Mouse (Mus musculus) liver (tissue): ENCODE measurements at regions not wholly inside any gene's neighbourhood (a gene's known extent, or its start where the extent isn't known, plus 50 kb on each side); places are given as distances from the start of the nearest gene placed in this dataset.

Experiments
- DNase-seq: peaks from one replicate; pipeline ENCODE4 v3.0.0-alpha.2; 2020; ENCODE audit warnings: mixed read lengths

DNA sequence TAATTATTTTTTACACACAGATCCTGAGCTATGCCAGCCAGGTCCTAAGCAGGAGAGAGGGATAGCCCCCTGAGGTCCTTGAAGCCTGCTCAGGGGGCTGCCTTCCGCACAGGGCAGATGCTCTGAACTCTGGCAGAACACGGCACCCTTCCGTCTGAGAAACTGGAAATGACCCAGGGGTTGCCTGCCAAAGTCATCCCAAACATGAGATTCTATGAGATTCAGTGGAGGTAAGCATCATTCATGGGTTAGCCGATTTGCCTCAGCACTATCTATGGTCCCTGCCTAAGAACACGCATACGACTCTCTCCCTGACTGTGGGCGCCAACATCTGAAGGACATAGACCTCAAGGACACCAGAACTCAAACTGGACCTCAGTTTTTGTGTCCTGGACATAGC, 152.8 kb downstream of the Bcl11b start:
- DNase-seq, result no peak

DNA sequence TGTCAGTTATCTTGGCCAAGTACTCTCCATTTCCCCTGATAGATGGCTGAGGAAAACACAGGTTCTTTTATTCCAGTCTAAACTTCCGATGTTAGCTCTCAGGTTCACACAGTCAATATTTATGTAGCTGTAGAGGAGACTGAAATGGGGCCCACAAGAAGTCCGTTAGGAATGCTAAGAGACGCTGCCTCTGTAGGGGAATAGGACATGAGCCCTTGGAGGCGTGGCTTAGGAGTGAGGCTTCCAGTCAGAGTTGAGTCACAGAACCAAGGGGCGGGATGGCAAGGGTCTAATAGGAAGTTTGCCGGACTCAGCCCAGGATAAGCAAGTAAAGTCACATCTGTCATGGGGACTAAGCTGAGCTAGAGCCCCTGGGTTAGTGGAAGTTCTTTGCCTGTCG, 150.5 kb downstream of the Bcl11b start:
- DNase-seq, result no peak

DNA sequence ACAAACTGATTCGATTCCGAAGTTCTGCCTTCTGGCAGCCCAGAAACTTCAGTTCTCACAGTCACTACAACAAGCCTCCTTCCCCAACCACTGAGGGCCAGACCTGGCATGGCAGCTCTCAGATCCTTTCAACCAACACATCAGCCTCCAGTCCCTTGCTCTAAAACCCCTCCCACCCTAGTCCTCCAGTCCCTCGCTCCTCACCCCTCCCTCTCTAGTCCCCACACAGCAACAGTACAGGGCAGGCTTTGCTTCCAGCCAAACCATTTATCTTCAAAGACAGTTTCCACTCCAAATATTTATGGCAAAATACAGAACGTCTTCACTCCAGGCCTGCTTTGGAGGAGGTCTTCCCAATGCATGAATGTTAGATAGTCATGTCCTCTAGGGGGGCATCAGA, 147.9 kb downstream of the Bcl11b start:
- DNase-seq, result no peak

DNA sequence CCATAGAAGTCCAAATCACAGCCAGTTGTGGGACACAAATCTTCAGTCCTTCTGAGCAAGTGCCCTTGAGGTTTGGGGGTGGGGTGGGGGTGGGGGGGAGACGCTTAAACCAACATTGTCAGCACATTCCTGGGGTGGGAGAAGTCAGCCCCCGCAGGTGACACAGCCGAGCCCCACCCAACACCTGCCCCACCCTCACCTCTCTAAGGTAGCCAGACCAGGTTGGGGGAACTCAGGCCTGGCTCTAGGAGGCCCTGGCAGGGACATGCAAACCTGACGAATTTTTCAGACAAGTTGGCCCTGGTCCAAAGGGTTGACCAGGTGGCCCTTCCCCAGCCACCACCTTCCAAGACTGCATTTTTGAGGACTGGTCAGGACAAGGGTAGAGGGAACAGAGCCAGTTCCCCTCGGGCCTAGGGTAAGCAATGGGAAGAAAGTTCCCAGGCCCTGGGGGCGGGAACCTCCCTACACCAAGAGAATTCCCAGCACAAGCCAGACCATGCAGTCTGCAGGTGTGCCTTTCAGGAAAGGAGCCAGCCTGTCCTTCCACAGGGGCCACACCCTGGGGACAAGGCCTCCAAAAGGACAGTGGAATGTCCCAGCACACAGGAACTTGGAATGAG, 146.9 kb downstream of the Bcl11b start:
- DNase-seq, result no peak

DNA sequence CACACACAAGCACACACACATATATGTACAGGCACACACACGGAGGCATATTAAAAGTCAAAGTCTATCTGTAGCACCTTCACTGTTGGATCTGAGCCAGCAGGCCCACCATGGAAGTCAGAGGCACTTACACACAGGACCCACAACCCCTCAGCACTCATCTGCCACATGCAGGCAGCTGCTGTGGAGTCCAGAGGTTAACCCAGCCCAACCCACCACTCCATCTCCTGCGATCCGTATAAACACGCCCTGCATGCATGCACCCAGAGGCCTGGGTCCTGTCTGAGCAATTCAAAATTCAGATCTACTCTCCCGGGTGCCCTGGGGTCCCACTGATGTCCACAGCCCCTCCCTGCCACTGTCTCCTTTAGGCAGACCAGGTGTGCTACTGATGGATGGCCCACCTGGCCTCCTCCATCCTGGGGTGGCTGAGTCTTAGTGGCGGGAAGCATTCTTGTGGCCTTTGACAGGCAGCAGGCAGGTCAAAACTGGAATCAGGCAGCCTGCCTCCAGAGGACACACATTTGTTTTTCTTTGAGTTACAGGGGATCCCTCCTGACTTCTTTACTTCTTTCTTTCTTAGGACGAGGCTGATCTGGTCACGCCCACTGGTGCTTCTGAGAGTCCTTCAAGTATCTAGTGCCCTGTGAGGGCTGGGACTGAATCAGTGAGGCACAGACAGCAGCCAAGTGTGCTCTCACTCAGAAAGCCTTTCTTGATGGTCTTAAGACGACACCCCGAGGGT, 144.7 kb downstream of the Bcl11b start:
- no peak for DNase-seq

DNA sequence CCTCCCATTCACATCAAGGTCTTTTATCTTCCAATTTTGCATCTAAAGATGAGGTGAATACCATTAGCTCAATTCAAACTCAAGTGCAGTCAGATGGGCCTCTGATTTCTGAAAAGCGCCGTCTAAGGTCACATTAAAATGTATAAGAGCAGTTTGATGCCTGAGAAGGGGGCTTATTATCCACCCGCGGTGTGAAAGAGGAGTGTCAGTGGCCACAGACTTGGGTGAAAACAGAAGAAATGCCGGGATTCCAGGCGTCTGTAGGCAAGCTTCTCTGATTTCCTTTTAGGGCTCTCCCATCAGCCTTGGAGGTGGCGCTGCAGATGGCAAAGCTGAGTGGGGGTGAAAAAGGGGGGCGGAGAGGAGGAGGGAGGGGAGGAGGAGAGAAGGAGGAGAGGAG, 143.7 kb downstream of the Bcl11b start:
- DNase-seq, result no peak

DNA sequence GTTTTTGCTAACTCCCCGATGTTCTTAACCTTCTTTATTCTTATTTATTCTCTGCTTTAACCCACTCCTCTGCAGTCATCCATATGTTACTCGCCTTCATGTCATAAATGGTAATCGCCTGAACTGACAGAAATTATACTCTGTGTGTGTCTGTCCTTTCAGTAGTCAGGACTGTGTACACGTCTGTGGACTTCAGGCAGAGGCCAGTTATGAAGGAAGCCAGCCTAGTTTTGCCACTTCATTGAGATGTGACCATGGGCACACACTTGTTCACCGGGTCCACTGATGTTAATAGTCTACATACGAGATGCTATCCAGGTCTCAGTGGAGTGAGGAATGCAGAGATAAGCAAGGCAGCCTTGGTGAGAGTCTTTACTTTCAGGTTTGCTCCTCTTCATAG, 143.0 kb downstream of the Bcl11b start:
- no peak for DNase-seq
